Mouse (Mus musculus) lung, postnatal 0 days (tissue): ENCODE results near the gene Gm49368. TPM values are rescaled to one million over a fixed set of nuclear protein-coding genes. Genes with fewer than 3 reads are reported as not detected.
"Not testable (repeated sequence)": the region's sequence is repeated elsewhere in the genome, so short reads cannot be mapped to it uniquely, and the experiment has no call there.

Experiments used
- ATAC-seq: fragments of 200-750 bp; cut with Nextera tagmentation; 2 replicates; pipeline ENCODE4 v1.8.0; 2017; ENCODE audit warnings: moderate library complexity
- DNase-seq: peaks from one replicate; pipeline ENCODE4 v3.0.0-alpha.2; 2016; ENCODE audit warnings: low spot score
- H3K27ac ChIP-seq: fragments of 300-500 bp; sonication (generic); 2 replicates; pipeline ENCODE4 v1.5.1; 2014; ENCODE audit warnings: antibody characterized with exemption, mild to moderate bottlenecking, low read length, mixed read lengths
- H3K27me3 ChIP-seq: fragments of 300-500 bp; sonication (generic); replicated peaks from 2 replicates; pipeline ENCODE4 v1.6.1; 2014; ENCODE audit warnings: low read length, mixed read lengths; ENCODE audit not compliant: insufficient read depth
- H3K36me3 ChIP-seq: fragments of 300-500 bp; sonication (generic); 2 replicates; pipeline ENCODE4 v1.6.1; 2014; ENCODE audit warnings: low read length, mixed read lengths; ENCODE audit not compliant: insufficient read depth
- H3K4me1 ChIP-seq: fragments of 300-500 bp; sonication (generic); 2 replicates; pipeline ENCODE4 v1.6.1; 2014; ENCODE audit warnings: antibody characterized with exemption, low read depth, low read length, mixed read lengths; ENCODE audit not compliant: insufficient read depth
- H3K4me2 ChIP-seq: fragments of 300-500 bp; sonication (generic); replicated peaks from 2 replicates; pipeline ENCODE4 v1.6.1; 2014; ENCODE audit warnings: low read depth, mild to moderate bottlenecking, low read length, moderate library complexity, mixed read lengths
- H3K4me3 ChIP-seq: fragments of 300-500 bp; sonication (generic); 2 replicates; pipeline ENCODE4 v1.5.1; 2014; ENCODE audit warnings: low read depth, low read length
- H3K9ac ChIP-seq: fragments of 300-500 bp; sonication (generic); replicated peaks from 2 replicates; pipeline ENCODE4 v1.6.1; 2014; ENCODE audit warnings: low read depth, mild to moderate bottlenecking
- H3K9me3 ChIP-seq: fragments of 300-500 bp; sonication (generic); 2 replicates; pipeline ENCODE4 v1.6.1; 2016; ENCODE audit warnings: low read length, mixed read lengths
- CTCF ChIP-seq: IDR thresholded peaks from 2 replicates; pipeline ENCODE4 v1.5.1; 2016; ENCODE audit warnings: antibody characterized with exemption, mild to moderate bottlenecking
- EP300 ChIP-seq: IDR thresholded peaks from 2 replicates; pipeline ENCODE4 v1.6.1; 2016; ENCODE audit warnings: antibody characterized with exemption, mild to moderate bottlenecking, control low read depth
- WGBS: fragments of 180-500 bp; shearing (Covaris S2); extraction: QIAGEN DNeasy Blood & Tissue Kit; methylation state at CpG from one replicate; pipeline ENCODE4 v1.1.7; 2014; 5-methylcytosine and 5-hydroxymethylcytosine counted together
- polyA plus RNA-seq: library from polyadenylated mRNA; unstranded; fragments of >200 nt; fragmentation: Nextera tagmentation; extraction: Ambion mirVana; gene quantifications from 2 replicates; pipeline ENCODE4 v1.2.1, GENCODE M21; 2015

The Gm49368 gene
- 0.32 TPM in 1 of 2 replicates, not detected in the other for polyA plus RNA-seq

GRCm38 (mm10) chr7:128062456-128062855 lies at the start of gene Gm49368, which contains the start of gene Itgam:
TSS of gene Gm49368 (plus strand) at chr7:128062683.
TSS of gene Itgam (plus strand) at chr7:128062640.
- Histone ChIP-seq H3K36me3 (no peaks in the 10 kb centered on the region), H3K4me1 (no peaks in the 10 kb centered on the region), H3K27ac (no peak within 1 kb of the TSS), H3K9me3 (no peaks in the 10 kb centered on the region), H3K9ac (no peak within 1 kb of the TSS), H3K4me3 (no peak within 1 kb of the TSS), H3K27me3 (no peaks in the 10 kb centered on the region), H3K4me2 (no peak within 1 kb of the TSS)
- no peak for TF ChIP-seq EP300
- 82% methylated on average over 7 of the region's 7 CpGs for WGBS
- no peak for ATAC-seq
- peak; percentile 30 for DNase-seq

- WGBS: 90% methylated on average over 13 of the region's 13 CpGs
- DNase-seq: no peak
- H3K27ac ChIP-seq: no peak overlapping the region
- no peak for ATAC-seq
- no peak overlapping the region for H3K4me2 ChIP-seq
- no peaks in the 10 kb centered on the region for H3K4me1 ChIP-seq
- TF ChIP-seq EP300 (no peak), CTCF (no peak)
- no peaks in the 10 kb centered on the region for H3K27me3 ChIP-seq
- H3K36me3 ChIP-seq: no peaks in the 10 kb centered on the region
- H3K9me3 ChIP-seq: no peaks in the 10 kb centered on the region
- H3K9ac ChIP-seq: no peak overlapping the region
- H3K4me3 ChIP-seq: no peak overlapping the region
Measured at GRCm38 (mm10) chr7:128013116-128013515, 49.4 kb upstream of the Gm49368 start.

GRCm38 (mm10) chr7:128016134-128016533 lies 46.3 kb upstream of the Gm49368 start:
- not testable (repeated sequence) for H3K27ac ChIP-seq, H3K27me3 ChIP-seq, H3K4me3 ChIP-seq, H3K4me2 ChIP-seq, H3K9ac ChIP-seq, DNase-seq, ATAC-seq, H3K9me3 ChIP-seq, H3K4me1 ChIP-seq, H3K36me3 ChIP-seq
- 55% methylated on average over 5 of the region's 5 CpGs for WGBS

GRCm38 (mm10) chr7:128016650-128017049 lies 45.8 kb upstream of the Gm49368 start:
- no peak overlapping the region for H3K9ac ChIP-seq
- no peaks in the 10 kb centered on the region for H3K4me1 ChIP-seq
- no peaks in the 10 kb centered on the region for H3K36me3 ChIP-seq
- no peak overlapping the region for H3K27ac ChIP-seq
- no peaks in the 10 kb centered on the region for H3K27me3 ChIP-seq
- no peaks in the 10 kb centered on the region for H3K9me3 ChIP-seq
- 64% methylated on average over 6 of the region's 6 CpGs for WGBS
- no peak for DNase-seq
- no peak overlapping the region for H3K4me2 ChIP-seq
- H3K4me3 ChIP-seq: no peak overlapping the region
- no peak for ATAC-seq
- no peak for TF ChIP-seq CTCF
- no peak for TF ChIP-seq EP300

- no peak for ATAC-seq
- WGBS: 87% methylated on average over 3 of the region's 3 CpGs
Measured at GRCm38 (mm10) chr7:128018275-128018674, 44.2 kb upstream of the Gm49368 start.

GRCm38 (mm10) chr7:128019187-128019586 lies 43.3 kb upstream of the Gm49368 start:
- Histone ChIP-seq H3K9ac (no peak overlapping the region), H3K27me3 (no peaks in the 10 kb centered on the region), H3K4me2 (no peak overlapping the region), H3K9me3 (no peaks in the 10 kb centered on the region), H3K4me1 (no peaks in the 10 kb centered on the region), H3K4me3 (no peak overlapping the region), H3K27ac (no peak overlapping the region), H3K36me3 (no peaks in the 10 kb centered on the region)
- TF ChIP-seq CTCF: no peak
- TF ChIP-seq EP300: peak; percentile 39; the same call in 1 of the 2 replicates
- ATAC-seq (peak; percentile 61), DNase-seq (peak; percentile 67)
- 45% methylated on average over 2 of the region's 2 CpGs for WGBS

More at GRCm38 (mm10) chr7:128018275-128018674, 44.2 kb upstream of the Gm49368 start:
- H3K27me3 ChIP-seq: no peaks in the 10 kb centered on the region
- no peak overlapping the region for H3K4me2 ChIP-seq
- TF ChIP-seq CTCF: no peak
- TF ChIP-seq EP300: no peak
- no peak overlapping the region for H3K27ac ChIP-seq
- no peaks in the 10 kb centered on the region for H3K4me1 ChIP-seq
- no peaks in the 10 kb centered on the region for H3K36me3 ChIP-seq
- no peaks in the 10 kb centered on the region for H3K9me3 ChIP-seq
- no peak for DNase-seq
- H3K9ac ChIP-seq: no peak overlapping the region
- no peak overlapping the region for H3K4me3 ChIP-seq

- no peaks in the 10 kb centered on the region for H3K36me3 ChIP-seq
- H3K27ac ChIP-seq: no peak overlapping the region
- no peaks in the 10 kb centered on the region for H3K27me3 ChIP-seq
- no peak overlapping the region for H3K4me2 ChIP-seq
- WGBS: 60% methylated on average over 8 of the region's 8 CpGs
- no peak for ATAC-seq
- no peaks in the 10 kb centered on the region for H3K4me1 ChIP-seq
- peak; percentile 50 for TF ChIP-seq CTCF
- no peak for TF ChIP-seq EP300
- no peak overlapping the region for H3K4me3 ChIP-seq
- H3K9ac ChIP-seq: no peak overlapping the region
- H3K9me3 ChIP-seq: no peaks in the 10 kb centered on the region
- DNase-seq: no peak
Measured at GRCm38 (mm10) chr7:128022974-128023373, 39.5 kb upstream of the Gm49368 start.
